In genomic region chr5:118929990-118930501, GRCm38 (mm10) we compare ENCODE assay signal across 8 mouse cellular contexts.
DNase-seq lines count a peak whose midpoint lies in the region; ATAC-seq lines count a peak whose summit lies in the region.
"Had no signal": no experiment of that assay in that cellular context is flagged by ENCODE, and none has a peak within 500 bp of the region (broad histone marks: within the 10 kb centered on the region; RNA-seq: fewer than 3 reads in every experiment).

No protein-coding gene starts in this region.

- peak overlapping the region; percentile 53 for H3K4me2 ChIP-seq in lung, embryonic 15.5 days
- peak overlapping the region; percentile 53 for H3K4me2 ChIP-seq in forebrain, embryonic 16.5 days (ENCODE audit: low read length)

- ATAC-seq in lung, embryonic 15.5 days (ENCODE audit: borderline replicate concordance, extremely low read depth, low FRiP score, low TSS enrichment), result peak; percentile 61
- no peak for ATAC-seq in forebrain, embryonic 16.5 days
- no peak for ATAC-seq in monocyte, adult 5-6 weeks (replicated peaks; ENCODE audit: insufficient number of reproducible peaks, low FRiP score, low TSS enrichment, poor library complexity, severe bottlenecking)
- ATAC-seq: Patski had no signal

- 2% methylated on average over 23 of the region's 23 CpGs for WGBS in lung, embryonic 15.5 days
- 14% methylated on average over 23 of the region's 23 CpGs for WGBS in forebrain, embryonic 16.5 days

- H3K9ac ChIP-seq in lung, embryonic 15.5 days, result no peak overlapping the region
- no peak overlapping the region for H3K9ac ChIP-seq in forebrain, embryonic 16.5 days (replicated peaks; ENCODE audit: low read depth, low read length)

- peaks cover 9% of the 10 kb centered on the region for H3K4me1 ChIP-seq in lung, embryonic 15.5 days
- H3K4me1 ChIP-seq in forebrain, embryonic 16.5 days (replicated peaks; ENCODE audit: control insufficient read depth, insufficient read depth, low read length), result peaks cover 8% of the 10 kb centered on the region; the same call in 1 of the 2 replicates

- H3K27me3 ChIP-seq in lung, embryonic 15.5 days, result no peaks in the 10 kb centered on the region
- H3K27me3 ChIP-seq in forebrain, embryonic 16.5 days (replicated peaks; ENCODE audit: control insufficient read depth, insufficient read depth, low read length), result 0 out of 2 replicates have a peak, but pooled peaks cover 3% of the 10 kb centered on the region

- H3K9me3 ChIP-seq in lung, embryonic 15.5 days, result peaks cover 4% of the 10 kb centered on the region; the same call in 1 of the 2 replicates
- H3K9me3 ChIP-seq in forebrain, embryonic 16.5 days (ENCODE audit: control insufficient read depth, low read length), result no peaks in the 10 kb centered on the region; the same call in 1 of the 2 replicates

- DNase-seq in lung, adult 18-20 months, result no peak
- peak; percentile 33 for DNase-seq in lung, postnatal 14 days
- DNase-seq in yolk sac, embryonic 10.5 days (ENCODE audit: low spot score), result peak; percentile 69
- no peak for DNase-seq in testis, postnatal 10 days (ENCODE audit: low spot score)

- H3K27ac ChIP-seq in lung, embryonic 15.5 days, result no peak overlapping the region
- no peak overlapping the region for H3K27ac ChIP-seq in forebrain, embryonic 16.5 days (ENCODE audit: low read length)

- peak overlapping the region; percentile 19; the same call in 1 of the 2 replicates for H3K4me3 ChIP-seq in lung, embryonic 15.5 days
- H3K4me3 ChIP-seq in forebrain, embryonic 16.5 days (replicated peaks; ENCODE audit: low read length), result peak overlapping the region; percentile 25

- no peaks in the 10 kb centered on the region for H3K36me3 ChIP-seq in lung, embryonic 15.5 days
- no peaks in the 10 kb centered on the region for H3K36me3 ChIP-seq in forebrain, embryonic 16.5 days (ENCODE audit: control insufficient read depth, insufficient read depth)

Comparison
In these comparisons a context has a peak if more than half of its experiments do, and no peak if none do; other contexts are left out.
1. DNase-seq: peak in lung, postnatal 14 days (single experiment) and yolk sac, embryonic 10.5 days (single experiment); none in lung, adult 18-20 months (0 of 2) and testis, postnatal 10 days (single experiment).